Mouse (Mus musculus) heart, postnatal 0 days (tissue): ENCODE data around the gene 1700021F07Rik.

Experiments
- CTCF ChIP-seq: IDR thresholded peaks from 2 replicates; pipeline ENCODE4 v1.5.1; 2016; ENCODE audit warnings: antibody characterized with exemption, control low read depth, low read depth
- EP300 ChIP-seq: IDR thresholded peaks from 2 replicates; pipeline ENCODE4 v1.6.1; 2016; ENCODE audit warnings: antibody characterized with exemption, low read depth

- TF ChIP-seq CTCF (peak; percentile 86), EP300 (no peak)
These were observed 39.6 kb downstream of the 1700021F07Rik start for GRCm38 (mm10) chr2:173561851-173562442.
